Mouse (Mus musculus): Measurements from ENCODE around the gene Gjb2.

Gjb2 gene

DNA sequence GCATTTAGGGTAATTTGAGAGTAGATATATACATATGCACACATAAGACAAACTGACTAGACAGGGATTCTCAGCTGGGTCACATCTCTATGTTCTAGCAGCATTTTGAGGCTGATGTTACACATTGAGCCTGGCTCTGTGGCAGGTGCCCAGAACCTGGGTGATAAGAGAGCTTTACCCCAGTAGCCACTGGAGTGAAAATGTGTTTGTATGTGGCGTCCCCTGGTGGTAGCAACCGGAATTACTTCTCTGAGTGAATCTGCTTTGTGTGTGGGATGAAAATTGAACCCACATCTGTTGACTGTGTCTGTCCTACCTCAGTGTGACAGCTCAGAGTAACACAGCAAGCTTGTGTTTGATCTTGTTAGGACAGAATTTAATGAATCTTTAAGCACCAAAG is 34.6 kb downstream of the Gjb2 start:
- peak; percentile 15 for DNase-seq (ENCODE audit: low read depth, low spot score)

DNA sequence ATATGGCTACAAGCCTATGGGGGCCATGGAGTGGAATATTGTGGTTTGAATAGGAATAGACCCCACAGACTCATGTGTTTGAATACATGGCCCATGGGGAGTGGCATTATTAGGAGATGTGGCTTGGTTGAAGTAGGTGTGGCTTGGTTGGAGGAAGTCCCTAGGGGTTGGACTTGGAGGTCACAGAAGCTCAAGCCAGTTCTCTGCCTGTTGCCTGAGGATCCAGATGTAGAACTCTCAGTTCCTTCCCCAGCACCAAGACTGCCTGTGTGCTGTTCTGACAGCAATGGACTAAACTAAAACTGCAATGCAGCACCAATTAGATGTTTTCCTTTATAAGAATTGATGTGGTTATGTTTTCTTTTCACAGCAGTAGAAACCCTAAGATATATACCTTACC is 38.4 kb downstream of the Gjb2 start:
- no peak for DNase-seq (ENCODE audit: low read depth, low spot score)

GRCm38 (mm10) chr14:57060052-57060451 is 44.5 kb downstream of the Gjb2 start:
- DNase-seq (ENCODE audit: low read depth, low spot score): peak; percentile 15

GRCm38 (mm10) chr14:57057563-57058321 is 46.8 kb downstream of the Gjb2 start, which contains the start of gene Gja3:
Gene Gja3, minus strand, starts transcription at chr14:57058100.
- no peak for DNase-seq (ENCODE audit: low read depth, low spot score)

DNA sequence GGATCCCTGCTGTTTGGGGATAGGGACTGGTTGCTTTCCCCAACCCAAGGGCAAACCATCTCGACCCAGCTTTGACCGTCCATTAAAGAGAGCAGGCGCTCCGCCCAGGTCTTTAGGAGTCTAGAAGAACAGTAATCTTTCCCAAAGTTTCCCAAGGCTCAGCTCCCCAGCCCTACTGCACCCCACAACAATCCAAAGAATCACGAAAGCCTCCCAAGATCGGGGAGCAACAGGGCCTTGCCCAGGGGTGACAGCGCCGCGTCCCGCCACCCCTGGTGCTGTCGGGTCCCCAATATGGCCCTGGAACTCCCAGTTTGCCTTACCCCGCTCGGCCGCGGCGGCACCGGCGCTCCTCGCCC is 47.3 kb downstream of the Gjb2 start:
- no peak for DNase-seq (ENCODE audit: low read depth, low spot score)

DNA sequence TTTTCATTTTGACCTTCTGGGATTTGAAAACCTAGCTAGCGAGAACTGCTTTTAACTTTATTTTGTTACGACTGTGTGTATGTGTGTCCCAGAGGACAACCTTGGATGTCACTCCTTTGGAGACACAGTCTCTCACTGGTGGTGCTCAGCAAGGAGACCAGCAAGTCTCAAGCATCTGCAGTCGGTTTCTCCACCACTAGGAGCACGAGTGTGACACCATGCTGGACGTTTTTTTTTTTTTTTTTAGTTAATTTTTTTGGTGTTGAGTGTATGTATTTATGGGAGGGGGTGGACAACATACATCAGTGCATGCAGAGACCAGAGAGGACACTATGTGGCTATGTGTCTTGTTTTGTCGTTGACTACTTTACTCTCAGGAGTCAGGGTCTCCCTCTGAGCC is 51.8 kb downstream of the Gjb2 start:
- DNase-seq (ENCODE audit: low read depth, low spot score): no peak
